Mouse (Mus musculus): ENCODE data around the gene Acot7.

The Acot7 gene

GRCm38 (mm10) chr4:152250615-152251014 lies 72.7 kb downstream of the Acot7 start:
- no peak for DNase-seq

GRCm38 (mm10) chr4:152253183-152253759 lies 75.3 kb downstream of the Acot7 start:
- DNase-seq = no peak

- no peak for DNase-seq
Observed at GRCm38 (mm10) chr4:152257070-152257469, 79.1 kb downstream of the Acot7 start.

- no peak for DNase-seq
Observed at GRCm38 (mm10) chr4:152260451-152260850, 82.5 kb downstream of the Acot7 start.

GRCm38 (mm10) chr4:152262187-152262586 lies 84.3 kb downstream of the Acot7 start:
- DNase-seq = no peak

- DNase-seq = no peak
Observed at GRCm38 (mm10) chr4:152263089-152263488, 85.2 kb downstream of the Acot7 start.

- no peak for DNase-seq
Observed at GRCm38 (mm10) chr4:152263512-152264176, 85.7 kb downstream of the Acot7 start.

- DNase-seq = no peak
Observed at GRCm38 (mm10) chr4:152264177-152264530, 86.2 kb downstream of the Acot7 start.

- DNase-seq = no peak
Observed at GRCm38 (mm10) chr4:152264867-152265568, 87.1 kb downstream of the Acot7 start.

- DNase-seq = no peak
Observed at GRCm38 (mm10) chr4:152265791-152266190, 87.9 kb downstream of the Acot7 start.

GRCm38 (mm10) chr4:152266236-152266895 lies 88.4 kb downstream of the Acot7 start:
- DNase-seq = no peak

GRCm38 (mm10) chr4:152267748-152268369 lies 89.9 kb downstream of the Acot7 start:
- no peak for DNase-seq

- no peak for DNase-seq
Observed at GRCm38 (mm10) chr4:152269967-152270366, 92.0 kb downstream of the Acot7 start.

GRCm38 (mm10) chr4:152270599-152270998 lies 92.7 kb downstream of the Acot7 start:
- no peak for DNase-seq

GRCm38 (mm10) chr4:152271334-152271733 lies 93.4 kb downstream of the Acot7 start:
- DNase-seq = no peak

- DNase-seq = no peak
Observed at GRCm38 (mm10) chr4:152272006-152272405, 94.1 kb downstream of the Acot7 start.

GRCm38 (mm10) chr4:152272449-152273049 lies 94.6 kb downstream of the Acot7 start:
- DNase-seq = no peak

GRCm38 (mm10) chr4:152273191-152273590 lies 95.3 kb downstream of the Acot7 start:
- DNase-seq = no peak

GRCm38 (mm10) chr4:152273621-152274236 lies 95.8 kb downstream of the Acot7 start, which contains the start of gene Gpr153:
Gene Gpr153, plus strand, starts transcription at chr4:152274232.
- no peak for DNase-seq

GRCm38 (mm10) chr4:152274681-152275131 lies 96.8 kb downstream of the Acot7 start:
- no peak for DNase-seq

- DNase-seq = no peak
Observed at GRCm38 (mm10) chr4:152276389-152277347, 98.7 kb downstream of the Acot7 start.
